Mouse (Mus musculus): ENCODE results near the gene Scgb1a1. TPM values are rescaled to one million over a fixed set of nuclear protein-coding genes. Genes with fewer than 3 reads are reported as not detected.

Gene Scgb1a1
- not detected for polyA plus RNA-seq (2015; fragmentation: Illumina TruSeq; extraction: RNeasy Lipid Tissue Mini Kit (QIAGEN cat#74804); ENCODE audit: low read depth, low replicate concordance)

GRCm38 (mm10) chr19:9087821-9088220, at the start of gene Scgb1a1:
Gene Scgb1a1, minus strand, starts transcription at chr19:9087958.

GRCm38 (mm10) chr19:9135512-9136331, 48.0 kb upstream of the Scgb1a1 start, which contains the start of gene Asrgl1:
Gene Asrgl1, minus strand, starts transcription at chr19:9135636.

Other genes with a start within 250 kb of the Scgb1a1 start
- gene Gng3, start 248.8 kb downstream of the Scgb1a1 start, polyA plus RNA-seq (2015; fragmentation: Illumina TruSeq; extraction: RNeasy Lipid Tissue Mini Kit (QIAGEN cat#74804); ENCODE audit: low read depth, low replicate concordance) = 191 TPM
- gene Lrrn4cl, start 237.2 kb downstream of the Scgb1a1 start, polyA plus RNA-seq (2015; fragmentation: Illumina TruSeq; extraction: RNeasy Lipid Tissue Mini Kit (QIAGEN cat#74804); ENCODE audit: low read depth, low replicate concordance) = 0.82 TPM
- gene Ubxn1, start 216.5 kb downstream of the Scgb1a1 start, polyA plus RNA-seq (2015; fragmentation: Illumina TruSeq; extraction: RNeasy Lipid Tissue Mini Kit (QIAGEN cat#74804); ENCODE audit: low read depth, low replicate concordance) = 140 TPM
- gene Uqcc3, start 207.0 kb downstream of the Scgb1a1 start, polyA plus RNA-seq (2015; fragmentation: Illumina TruSeq; extraction: RNeasy Lipid Tissue Mini Kit (QIAGEN cat#74804); ENCODE audit: low read depth, low replicate concordance) = 52.0 TPM
- 15.7 TPM for gene Lbhd1, start 204.2 kb downstream of the Scgb1a1 start, polyA plus RNA-seq (2015; fragmentation: Illumina TruSeq; extraction: RNeasy Lipid Tissue Mini Kit (QIAGEN cat#74804); ENCODE audit: low read depth, low replicate concordance)
- not detected for gene Gm49403, start 204.0 kb downstream of the Scgb1a1 start, polyA plus RNA-seq (2015; fragmentation: Illumina TruSeq; extraction: RNeasy Lipid Tissue Mini Kit (QIAGEN cat#74804); ENCODE audit: low read depth, low replicate concordance)
- gene 1810009A15Rik, start 199.1 kb downstream of the Scgb1a1 start, polyA plus RNA-seq (2015; fragmentation: Illumina TruSeq; extraction: RNeasy Lipid Tissue Mini Kit (QIAGEN cat#74804); ENCODE audit: low read depth, low replicate concordance) = 47.2 TPM
- gene Gm49416, start 199.0 kb downstream of the Scgb1a1 start, polyA plus RNA-seq (2015; fragmentation: Illumina TruSeq; extraction: RNeasy Lipid Tissue Mini Kit (QIAGEN cat#74804); ENCODE audit: low read depth, low replicate concordance) = not detected
- gene Ints5, start 195.0 kb downstream of the Scgb1a1 start, polyA plus RNA-seq (2015; fragmentation: Illumina TruSeq; extraction: RNeasy Lipid Tissue Mini Kit (QIAGEN cat#74804); ENCODE audit: low read depth, low replicate concordance) = 12.2 TPM
- 81.9 TPM for gene Ganab, start 189.9 kb downstream of the Scgb1a1 start, polyA plus RNA-seq (2015; fragmentation: Illumina TruSeq; extraction: RNeasy Lipid Tissue Mini Kit (QIAGEN cat#74804); ENCODE audit: low read depth, low replicate concordance)
- gene B3gat3, start 167.6 kb downstream of the Scgb1a1 start, polyA plus RNA-seq (2015; fragmentation: Illumina TruSeq; extraction: RNeasy Lipid Tissue Mini Kit (QIAGEN cat#74804); ENCODE audit: low read depth, low replicate concordance) = 219 TPM
- 10.4 TPM for gene Rom1, start 158.6 kb downstream of the Scgb1a1 start, polyA plus RNA-seq (2015; fragmentation: Illumina TruSeq; extraction: RNeasy Lipid Tissue Mini Kit (QIAGEN cat#74804); ENCODE audit: low read depth, low replicate concordance)
- gene Eml3, start 158.4 kb downstream of the Scgb1a1 start, polyA plus RNA-seq (2015; fragmentation: Illumina TruSeq; extraction: RNeasy Lipid Tissue Mini Kit (QIAGEN cat#74804); ENCODE audit: low read depth, low replicate concordance) = 10.3 TPM
- 42.2 TPM for gene Mta2, start 146.1 kb downstream of the Scgb1a1 start, polyA plus RNA-seq (2015; fragmentation: Illumina TruSeq; extraction: RNeasy Lipid Tissue Mini Kit (QIAGEN cat#74804); ENCODE audit: low read depth, low replicate concordance)
- 16.9 TPM for gene Tut1, start 134.1 kb downstream of the Scgb1a1 start, polyA plus RNA-seq (2015; fragmentation: Illumina TruSeq; extraction: RNeasy Lipid Tissue Mini Kit (QIAGEN cat#74804); ENCODE audit: low read depth, low replicate concordance)
- 367 TPM for gene Eef1g, start 120.9 kb downstream of the Scgb1a1 start, polyA plus RNA-seq (2015; fragmentation: Illumina TruSeq; extraction: RNeasy Lipid Tissue Mini Kit (QIAGEN cat#74804); ENCODE audit: low read depth, low replicate concordance)
- gene Ahnak, start 98.7 kb downstream of the Scgb1a1 start, polyA plus RNA-seq (2015; fragmentation: Illumina TruSeq; extraction: RNeasy Lipid Tissue Mini Kit (QIAGEN cat#74804); ENCODE audit: low read depth, low replicate concordance) = 5.2 TPM
- 116 TPM for gene Asrgl1, start 47.7 kb upstream of the Scgb1a1 start, polyA plus RNA-seq (2015; fragmentation: Illumina TruSeq; extraction: RNeasy Lipid Tissue Mini Kit (QIAGEN cat#74804); ENCODE audit: low read depth, low replicate concordance)

All from brain, adult 10 weeks (tissue).